Mouse (Mus musculus) gastrocnemius, postnatal 14 days (tissue): ENCODE data around the gene Tmem198. TPM values are rescaled to one million over a fixed set of nuclear protein-coding genes. Genes with fewer than 3 reads are reported as not detected.
A peak's percentile ranks its signal among the peaks of the same experiment; 100 is the strongest.

Experiments used
- DNase-seq: peaks from one replicate; pipeline ENCODE4 v3.0.0; 2021; ENCODE audit warnings: mixed read lengths
- intact Hi-C: fragments of 180-260 bp; cut with DNase I; formaldehyde crosslinking; loops from one replicate; pipeline ENCODE4 v1.15.1; 2025; ENCODE audit warnings: low total_unique reads
- total RNA-seq, 2 experiments: library from RNA; stranded (reverse); gene quantifications; 2 replicates each; pipeline ENCODE4 v1.2.3; 2021

Gene Tmem198
- total RNA-seq, 2 experiments from 2014 or later: 0.09 to 0.25 TPM

GRCm38 (mm10) chr1:75479635-75479989 is 280 bp downstream of the Tmem198 start:
- DNase-seq: no peak
- intact Hi-C loops: loop anchor here (5.0 kb wide), 1 partner anchor 118 kb away; no protein-coding TSS in a partner anchor

DNA sequence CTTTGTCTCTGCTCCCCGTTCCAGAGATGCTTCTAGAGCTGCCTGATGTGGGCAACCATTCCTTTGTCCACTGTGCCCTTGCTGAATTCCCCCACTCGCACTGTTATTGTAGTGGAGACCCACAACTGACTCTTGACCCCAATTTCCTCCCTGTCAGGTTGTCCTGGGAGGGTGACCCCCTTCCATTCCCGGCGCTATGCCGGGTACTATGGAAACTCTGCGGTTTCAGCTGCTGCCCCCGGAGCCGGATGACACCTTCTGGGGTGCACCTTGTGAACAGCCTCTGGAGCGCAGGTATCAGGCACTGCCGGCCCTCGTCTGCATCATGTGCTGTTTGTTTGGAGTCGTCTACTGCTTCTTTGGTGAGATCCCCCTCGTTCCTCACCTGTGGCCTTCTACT is 704 bp downstream of the Tmem198 start:
- intact Hi-C loops: no loop called here
- no peak for DNase-seq

DNA sequence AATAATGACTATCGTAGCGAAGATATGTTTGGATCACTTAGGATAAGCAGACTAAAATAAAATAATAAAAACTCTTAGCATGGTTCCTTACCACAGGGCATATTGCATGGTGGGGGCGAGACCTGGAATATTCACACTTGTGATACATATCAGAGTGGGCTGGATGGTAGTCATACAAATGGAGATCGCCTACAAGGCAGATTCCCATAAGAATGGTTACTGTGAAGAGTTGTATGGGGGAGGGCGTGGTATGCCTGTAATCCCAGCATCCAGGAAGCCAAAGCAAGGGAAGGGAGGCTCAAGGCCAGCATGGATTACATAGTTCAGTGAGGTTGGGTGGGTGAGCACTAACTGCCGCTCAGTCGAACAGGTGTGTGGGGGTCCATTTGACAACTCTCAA is 1.4 kb downstream of the Tmem198 start:
- intact Hi-C loops: no loop called here
- DNase-seq: no peak

- intact Hi-C loops: loop anchor here (5.0 kb wide), 1 partner anchor 71 kb away; no protein-coding TSS in a partner anchor
- DNase-seq: no peak
Measured at GRCm38 (mm10) chr1:75486561-75486960, 7.2 kb downstream of the Tmem198 start.

- DNase-seq: no peak
- intact Hi-C loops: loop anchor here (5.0 kb wide), 1 partner anchor 70 kb away; no protein-coding TSS in a partner anchor
Measured at GRCm38 (mm10) chr1:75487040-75487404, 7.7 kb downstream of the Tmem198 start.

DNA sequence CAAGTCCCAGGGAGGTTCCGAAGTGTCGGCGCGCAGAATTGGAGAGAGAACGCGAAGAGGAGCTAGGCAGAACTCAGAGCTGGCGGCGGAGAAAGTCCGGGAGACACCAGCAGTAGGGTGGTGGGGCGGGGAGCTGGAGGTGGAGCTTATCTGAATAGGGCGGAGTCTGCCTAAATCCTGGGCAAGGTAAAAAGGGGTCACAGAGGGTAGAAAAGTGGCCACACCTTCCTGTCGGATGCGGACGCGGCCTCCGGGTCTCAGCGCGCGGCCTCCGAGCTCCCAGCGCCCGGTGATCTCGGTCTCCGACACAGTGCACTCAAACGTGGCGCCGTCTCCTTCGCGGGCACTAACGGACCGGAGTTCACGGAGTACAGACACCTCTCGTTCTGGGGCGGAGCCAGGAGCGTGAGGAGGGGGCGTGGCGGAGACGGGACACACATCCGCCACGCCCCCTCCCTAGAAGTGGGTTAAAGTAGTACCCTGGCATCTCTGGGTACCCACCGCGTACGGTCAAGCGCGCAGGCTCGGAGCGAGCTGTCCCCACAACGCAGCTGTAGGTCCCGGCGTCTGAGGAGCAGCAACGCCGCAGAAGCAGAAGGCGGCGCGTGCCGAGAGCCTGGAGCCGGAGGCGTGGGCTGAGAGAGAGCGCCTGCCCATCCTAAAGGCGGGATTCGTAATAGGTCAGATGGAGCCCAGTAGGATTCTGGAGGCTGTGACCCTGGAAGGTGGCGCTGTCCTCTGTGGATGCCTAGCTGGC is 8.3 kb downstream of the Tmem198 start:
- intact Hi-C loops: loop anchor here (5.0 kb wide), 1 partner anchor 70 kb away; no protein-coding TSS in a partner anchor
- DNase-seq: peak; percentile 54

GRCm38 (mm10) chr1:75490785-75491551 is 11.6 kb downstream of the Tmem198 start:
- DNase-seq: no peak
- intact Hi-C loops: no loop called here

- no peak for DNase-seq
- intact Hi-C loops: no loop called here
Measured at GRCm38 (mm10) chr1:75492579-75493170, 13.3 kb downstream of the Tmem198 start.

- intact Hi-C loops: no loop called here
Measured at GRCm38 (mm10) chr1:75494878-75495548, 15.7 kb downstream of the Tmem198 start.

GRCm38 (mm10) chr1:75498897-75499296 is 19.6 kb downstream of the Tmem198 start:
- intact Hi-C loops: no loop called here
- no peak for DNase-seq

More at GRCm38 (mm10) chr1:75494878-75495548, 15.7 kb downstream of the Tmem198 start:
- DNase-seq: no peak

GRCm38 (mm10) chr1:75499441-75499840 is 20.1 kb downstream of the Tmem198 start:
- intact Hi-C loops: no loop called here
- DNase-seq: no peak

- no peak for DNase-seq
- intact Hi-C loops: no loop called here
Measured at GRCm38 (mm10) chr1:75501905-75502304, 22.6 kb downstream of the Tmem198 start.

DNA sequence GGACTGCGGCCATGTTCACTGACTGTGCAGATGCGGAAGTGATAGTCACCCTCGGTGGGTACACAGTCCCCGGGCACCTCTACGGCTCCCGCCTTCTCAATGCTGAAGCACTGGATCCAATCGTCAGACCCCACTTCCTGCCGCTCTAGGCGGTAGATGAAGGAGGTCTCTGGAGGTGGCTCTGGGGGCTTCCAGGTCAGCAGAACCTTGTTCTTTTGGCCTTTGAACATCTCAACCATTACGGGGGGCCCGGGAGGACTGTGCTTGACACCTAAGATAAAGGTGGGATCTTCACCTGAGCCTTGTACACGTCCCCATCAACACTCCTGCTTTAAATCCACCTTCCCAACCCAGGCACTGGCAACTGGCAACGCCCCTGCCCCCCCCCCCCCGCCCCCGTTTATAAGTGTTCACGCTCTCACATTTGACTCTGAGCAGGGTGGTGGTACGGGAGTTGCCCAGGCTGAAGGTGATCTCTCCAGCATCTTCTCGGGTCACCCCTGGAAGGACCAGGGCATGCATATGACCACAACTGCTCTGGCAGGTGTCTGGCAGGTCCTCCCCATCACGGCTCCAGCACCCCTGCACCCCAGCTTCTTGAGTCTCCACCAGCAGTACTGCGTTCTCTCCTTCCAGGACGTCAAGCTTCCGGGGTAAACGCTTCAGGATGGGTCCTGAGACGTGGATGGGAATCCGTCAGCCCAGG is 23.8 kb downstream of the Tmem198 start:
- no peak for DNase-seq
- intact Hi-C loops: no loop called here

GRCm38 (mm10) chr1:75503651-75503980 is 24.3 kb downstream of the Tmem198 start:
- intact Hi-C loops: no loop called here
- DNase-seq: no peak

DNA sequence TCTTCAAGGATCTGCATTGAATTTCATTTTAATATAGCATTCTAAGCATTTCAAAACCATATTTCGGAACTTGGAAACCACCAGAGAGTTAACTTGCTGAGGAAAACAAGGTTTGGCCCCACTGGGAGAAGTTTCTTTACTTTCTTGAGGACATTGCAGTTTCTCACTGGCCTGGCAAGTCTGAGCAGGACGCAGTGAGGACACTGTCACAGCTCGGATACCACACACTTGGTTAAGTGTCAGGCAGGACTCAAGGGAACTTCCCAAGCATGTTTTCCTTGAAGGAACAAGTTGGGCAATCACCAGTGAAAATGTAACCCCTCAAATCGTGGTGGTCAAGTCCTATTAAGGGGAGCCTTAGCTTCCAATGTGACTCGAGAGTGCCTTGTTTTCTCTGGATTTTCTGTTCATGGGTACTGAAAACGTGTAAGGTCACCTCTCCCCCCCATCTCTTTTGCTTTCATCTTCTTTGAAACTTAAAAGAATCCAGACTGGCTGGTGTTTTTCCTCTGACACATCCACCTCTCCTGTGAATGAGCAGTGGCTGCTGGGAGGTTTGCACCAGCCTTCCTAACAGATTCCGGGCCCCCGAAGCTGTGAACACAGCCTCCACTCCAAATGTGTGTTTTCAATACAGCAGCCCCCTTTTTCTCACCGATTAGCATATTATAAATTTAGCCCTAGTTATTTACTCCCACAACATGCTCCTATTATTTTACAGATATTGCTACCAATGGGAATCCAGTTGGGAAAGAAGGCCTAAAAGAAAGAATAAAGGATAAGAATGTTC is 25.1 kb downstream of the Tmem198 start:
- intact Hi-C loops: no loop called here
- no peak for DNase-seq

DNA sequence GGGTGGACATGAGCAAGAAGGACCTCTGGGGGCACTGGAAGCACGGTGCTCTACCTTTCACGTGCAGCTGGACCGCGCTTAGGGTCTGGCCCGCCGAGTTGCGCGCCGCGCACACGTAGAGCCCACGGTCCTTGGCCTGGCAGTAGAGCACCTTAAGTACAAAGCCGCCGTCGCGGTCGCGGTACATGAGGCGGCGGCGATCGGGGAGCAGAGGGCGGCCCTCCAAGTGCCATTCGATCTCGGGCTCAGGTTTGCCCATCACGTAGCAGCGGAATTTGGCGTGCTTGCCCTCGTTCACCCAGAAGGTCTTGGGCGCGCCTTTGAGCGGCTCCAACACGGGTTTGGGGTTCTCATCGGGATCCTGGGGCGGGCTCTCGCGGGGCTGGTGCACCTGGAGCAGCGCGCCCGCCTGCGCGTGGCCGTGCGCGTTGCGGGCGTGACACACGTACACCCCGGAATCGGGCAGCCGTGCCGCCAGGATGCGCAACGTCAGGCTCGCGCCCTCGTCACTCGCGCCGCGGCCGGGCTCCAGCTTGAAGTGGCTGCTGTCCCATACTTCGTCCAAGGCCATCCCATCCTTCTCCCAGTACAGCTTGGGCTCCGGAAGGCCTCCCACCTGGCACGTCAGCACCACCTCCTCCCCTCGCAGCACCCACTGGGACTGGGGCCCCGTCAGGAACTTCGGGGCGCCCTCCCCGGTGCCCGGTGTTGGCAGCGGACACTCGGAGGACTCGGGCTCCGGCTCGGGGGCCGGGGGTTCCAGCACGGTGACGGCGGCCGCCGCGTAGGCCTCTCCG is 26.0 kb downstream of the Tmem198 start:
- DNase-seq: peak; percentile 80
- intact Hi-C loops: no loop called here

DNA sequence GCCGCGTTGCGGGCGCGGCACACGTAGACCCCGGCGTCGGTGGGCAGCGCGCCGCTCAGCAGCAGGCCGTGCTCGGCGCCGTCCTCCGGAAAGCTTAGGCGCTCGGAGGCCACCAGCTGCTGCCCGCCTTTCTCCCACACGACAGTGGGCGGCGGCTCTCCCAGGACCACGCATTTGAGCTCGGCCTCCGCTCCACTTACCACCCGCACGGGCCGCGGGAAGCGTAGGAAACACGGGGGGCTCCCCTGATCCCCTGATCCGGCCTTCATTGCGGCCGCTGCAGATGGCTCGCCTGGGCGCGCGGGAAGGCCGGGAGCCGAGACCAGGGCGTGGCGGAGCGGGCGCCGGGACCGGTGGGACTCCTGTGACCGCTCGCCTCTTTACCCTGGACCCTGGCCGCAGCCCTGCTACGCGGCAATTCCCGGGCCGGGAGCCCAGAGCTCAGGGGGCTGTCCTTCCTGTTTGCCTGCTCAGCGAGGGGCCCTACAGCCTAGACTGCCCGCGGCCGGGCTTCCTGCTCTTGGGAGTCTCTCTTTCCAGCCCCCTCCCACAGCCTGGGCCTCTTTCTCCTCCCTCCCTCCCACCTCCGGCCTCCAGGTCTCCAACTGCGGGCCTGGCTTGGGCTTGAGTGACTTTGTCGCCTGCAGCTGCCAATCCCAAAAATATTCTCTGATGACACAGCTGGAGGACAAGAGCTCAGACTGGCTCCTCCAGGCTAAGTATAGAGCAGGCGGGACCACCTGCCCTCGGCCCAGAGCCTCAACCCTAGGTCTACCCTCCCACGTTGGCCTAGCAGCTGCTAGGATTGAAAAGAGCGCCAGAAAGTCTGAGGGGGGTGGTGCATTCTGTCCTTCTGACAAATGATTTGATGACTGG is 26.9 kb downstream of the Tmem198 start, which contains the start of gene Obsl1:
Obsl1 (minus strand) TSS at position 497 of the 876 bp plus-strand sequence.
- intact Hi-C loops: no loop called here
- DNase-seq: peak; percentile 87
